Comparison of ENCODE assay signal across 8 mouse cellular contexts in the genomic region with DNA sequence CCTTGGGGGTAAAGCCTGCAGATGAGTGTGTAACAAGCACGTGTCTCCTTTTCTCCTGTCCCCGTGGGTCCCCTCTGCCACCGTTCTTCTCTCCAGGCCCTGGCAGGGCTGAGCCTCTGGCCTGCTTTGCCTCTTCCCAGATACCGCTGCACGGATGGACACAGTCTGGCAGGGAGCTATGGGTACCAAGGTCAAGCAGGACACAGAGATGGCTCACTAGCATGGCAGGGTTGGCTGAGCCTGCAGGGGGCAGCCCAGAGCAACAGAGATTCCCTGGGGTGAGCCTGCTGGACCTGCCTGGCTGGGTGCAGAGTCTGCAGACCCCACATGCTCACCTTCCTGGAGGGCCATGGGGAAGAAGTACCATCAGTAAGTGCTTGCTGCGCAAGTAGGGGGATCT. TPM values are rescaled to one million over a fixed set of nuclear protein-coding genes. Genes with fewer than 3 reads are reported as not detected.
DNase-seq lines count a peak whose midpoint lies in the region; ATAC-seq lines count a peak whose summit lies in the region.

No protein-coding gene starts in this region.

- peak; percentile 15 for DNase-seq in cerebellum, adult 11 months
- no peak for DNase-seq in cerebellum, adult 11-12 months
- DNase-seq in ZHBTc4 (ENCODE audit: low read depth, low spot score) = peak; percentile 41
- DNase-seq in left cerebral cortex, postnatal 14 days (ENCODE audit: low spot score in 2 of 2) = peak; percentile 54 to 55
- DNase-seq in spleen, postnatal 36 days (ENCODE audit: low spot score in 2 of 2) = peak; percentile 64 to 65

- peak overlapping the region; percentile 21; the same call in 1 of the 2 replicates for H3K9ac ChIP-seq in forebrain, embryonic 12.5 days
- no peak overlapping the region for H3K9ac ChIP-seq in hindbrain, embryonic 15.5 days
- 0 out of 2 replicates have a peak overlapping the region, but pooled peaks have one; percentile 2 for H3K9ac ChIP-seq in midbrain, embryonic 13.5 days (replicated peaks)

- no peak overlapping the region for H3K4me3 ChIP-seq in forebrain, embryonic 12.5 days (replicated peaks)
- H3K4me3 ChIP-seq in hindbrain, embryonic 15.5 days = no peak overlapping the region
- no peak overlapping the region for H3K4me3 ChIP-seq in midbrain, embryonic 13.5 days (replicated peaks)

- intact Hi-C loops in left cerebral cortex, postnatal 14 days (cut with DNase I) = loop anchor here (5.0 kb wide), 1 partner anchor 41 kb away; a partner anchor contains a TSS

- no peaks in the 10 kb centered on the region for H3K36me3 ChIP-seq in forebrain, embryonic 12.5 days (replicated peaks)
- H3K36me3 ChIP-seq in hindbrain, embryonic 15.5 days = no peaks in the 10 kb centered on the region
- H3K36me3 ChIP-seq in midbrain, embryonic 13.5 days = no peaks in the 10 kb centered on the region

- ATAC-seq in forebrain, embryonic 12.5 days (ENCODE audit: low FRiP score) = no peak
- ATAC-seq in hindbrain, embryonic 15.5 days (ENCODE audit: low FRiP score, low read depth) = peak; percentile 43
- peak; percentile 31 for ATAC-seq in midbrain, embryonic 13.5 days

- peaks cover 40% of the 10 kb centered on the region for H3K4me1 ChIP-seq in forebrain, embryonic 12.5 days
- H3K4me1 ChIP-seq in hindbrain, embryonic 15.5 days (replicated peaks) = peaks cover 17% of the 10 kb centered on the region
- H3K4me1 ChIP-seq in midbrain, embryonic 13.5 days (replicated peaks) = peaks cover 29% of the 10 kb centered on the region

- no peaks in the 10 kb centered on the region for H3K9me3 ChIP-seq in forebrain, embryonic 12.5 days
- H3K9me3 ChIP-seq in hindbrain, embryonic 15.5 days = no peaks in the 10 kb centered on the region
- H3K9me3 ChIP-seq in midbrain, embryonic 13.5 days = no peaks in the 10 kb centered on the region

- no peak overlapping the region for H3K27ac ChIP-seq in forebrain, embryonic 12.5 days
- H3K27ac ChIP-seq in hindbrain, embryonic 15.5 days (replicated peaks) = peak overlapping the region; percentile 10; the same call in 1 of the 2 replicates
- H3K27ac ChIP-seq in midbrain, embryonic 13.5 days = no peak overlapping the region

- no peak overlapping the region for H3K4me2 ChIP-seq in forebrain, embryonic 12.5 days
- H3K4me2 ChIP-seq in hindbrain, embryonic 15.5 days = no peak overlapping the region
- H3K4me2 ChIP-seq in midbrain, embryonic 13.5 days (replicated peaks) = no peak overlapping the region

- H3K27me3 ChIP-seq in forebrain, embryonic 12.5 days = no peaks in the 10 kb centered on the region
- no peaks in the 10 kb centered on the region for H3K27me3 ChIP-seq in hindbrain, embryonic 15.5 days
- 0 out of 2 replicates have a peak, but pooled peaks cover 3% of the 10 kb centered on the region for H3K27me3 ChIP-seq in midbrain, embryonic 13.5 days

- WGBS in forebrain, embryonic 12.5 days = 59% methylated on average over 6 of the region's 6 CpGs
- 48% methylated on average over 6 of the region's 6 CpGs for WGBS in hindbrain, embryonic 15.5 days
- WGBS in midbrain, embryonic 13.5 days = 41% methylated on average over 6 of the region's 6 CpGs

RNA-seq across cellular contexts. Expression of a gene that starts 1.0 kb away (rescaled TPM):
- not detected in 2 replicates for polyA plus RNA-seq in forebrain, embryonic 12.5 days (2016; fragmentation: Nextera tagmentation; extraction: Ambion mirVana)
- not detected in 2 replicates for polyA plus RNA-seq in hindbrain, embryonic 15.5 days (2015; fragmentation: Nextera tagmentation; extraction: Ambion mirVana)
- not detected for total RNA-seq in left cerebral cortex, postnatal 14 days (2021)
- polyA plus RNA-seq in midbrain, embryonic 13.5 days (2015; fragmentation: Nextera tagmentation; extraction: Ambion mirVana) = not detected in 2 replicates

RNA-seq across cellular contexts. Expression of a gene that starts 41.3 kb away (rescaled TPM):
- 30.9 and 32.8 TPM in 2 replicates for polyA plus RNA-seq in forebrain, embryonic 12.5 days (2016; fragmentation: Nextera tagmentation; extraction: Ambion mirVana)
- polyA plus RNA-seq in hindbrain, embryonic 15.5 days (2015; fragmentation: Nextera tagmentation; extraction: Ambion mirVana) = 28.4 and 28.8 TPM in 2 replicates
- 10 to 100 TPM; 18.8 to 28.4 TPM for total RNA-seq in left cerebral cortex, postnatal 14 days (2021)
- polyA plus RNA-seq in midbrain, embryonic 13.5 days (2015; fragmentation: Nextera tagmentation; extraction: Ambion mirVana) = 25.0 and 25.7 TPM in 2 replicates
